8 mouse cellular contexts compared by ENCODE assay signal in genomic region chr6:53286389-53287037, GRCm38 (mm10). TPM values are rescaled to one million over a fixed set of nuclear protein-coding genes. Genes with fewer than 3 reads are reported as not detected.
DNase-seq lines count a peak whose midpoint lies in the region; ATAC-seq and TF ChIP-seq lines count a peak whose summit lies in the region.

No protein-coding gene starts in this region.

- no peak; the same call in 1 of the 2 replicates for ATAC-seq in forebrain, embryonic 15.5 days (replicated peaks)
- peak; percentile 18 to 24; a peak in 2 of 4 replicates for ATAC-seq in hematopoietic stem cell, adult 5-6 weeks (replicated peaks in 1 of 2; ENCODE audit: insufficient read depth in 1 of 2, low FRiP score in 2 of 2, low TSS enrichment in 1 of 2, low read depth in 1 of 2, poor library complexity in 2 of 2, severe bottlenecking in 2 of 2)
- ATAC-seq in limb, embryonic 14.5 days (ENCODE audit: low FRiP score, low read depth): no peak; the same call in 1 of the 2 replicates
- 0 out of 2 replicates have a peak, but pooled peaks have one; percentile 41 for ATAC-seq in midbrain, postnatal 0 days (ENCODE audit: low FRiP score)

- in situ Hi-C loops in ES-E14 (cut with MboI; ENCODE audit: low sequenced_read_pairs in 2 of 2, unreplicated experiment in 2 of 2): loop anchor here in 1 of 2 experiments (25.0 kb wide), 1 partner anchor 1024 kb away; the partner anchor contains the start of gene Hoxa13

- H3K4me2 ChIP-seq in forebrain, embryonic 15.5 days (replicated peaks): peak overlapping the region; percentile 96
- peak overlapping the region; percentile 84 for H3K4me2 ChIP-seq in limb, embryonic 14.5 days (replicated peaks; ENCODE audit: low read depth, low read length, severe bottlenecking)
- peak overlapping the region; percentile 96 for H3K4me2 ChIP-seq in midbrain, postnatal 0 days (ENCODE audit: low read depth, low read length, poor library complexity, severe bottlenecking)

- no peak for TF ChIP-seq CTCF in midbrain, postnatal 0 days (IDR thresholded peaks at IDR 0.05)

- H3K9me3 ChIP-seq in ES-E14 (ENCODE audit: control insufficient read depth, insufficient read depth, low read depth, low read length): no peaks in the 10 kb centered on the region
- H3K9me3 ChIP-seq in forebrain, embryonic 15.5 days: no peaks in the 10 kb centered on the region
- no peaks in the 10 kb centered on the region for H3K9me3 ChIP-seq in limb, embryonic 14.5 days (ENCODE audit: control insufficient read depth, low read length)
- H3K9me3 ChIP-seq in midbrain, postnatal 0 days (ENCODE audit: low read length): no peaks in the 10 kb centered on the region

- H3K9ac ChIP-seq in ES-E14 (ENCODE audit: insufficient read depth, low read depth, low read length, poor library complexity, severe bottlenecking): no peak overlapping the region
- H3K9ac ChIP-seq in forebrain, embryonic 15.5 days (replicated peaks): peak overlapping the region; percentile 59; the same call in 1 of the 2 replicates
- H3K9ac ChIP-seq in limb, embryonic 14.5 days (ENCODE audit: low read depth, low read length, severe bottlenecking): peak overlapping the region; percentile 87
- no peak overlapping the region for H3K9ac ChIP-seq in midbrain, postnatal 0 days (replicated peaks; ENCODE audit: low read length, poor library complexity, severe bottlenecking)

- no peaks in the 10 kb centered on the region for H3K36me3 ChIP-seq in ES-E14 (ENCODE audit: control insufficient read depth, insufficient read depth, low read length, poor library complexity, severe bottlenecking)
- no peaks in the 10 kb centered on the region for H3K36me3 ChIP-seq in forebrain, embryonic 15.5 days
- H3K36me3 ChIP-seq in limb, embryonic 14.5 days (ENCODE audit: control insufficient read depth, insufficient read depth, low read length): no peaks in the 10 kb centered on the region
- H3K36me3 ChIP-seq in midbrain, postnatal 0 days (ENCODE audit: insufficient read depth, low read length): no peaks in the 10 kb centered on the region

- peak overlapping the region; percentile 50 to 78 for H3K4me3 ChIP-seq in ES-E14 (ENCODE audit: insufficient read depth in 1 of 2, low read depth in 1 of 2, low read length in 2 of 2, poor library complexity in 1 of 2, severe bottlenecking in 1 of 2)
- peak overlapping the region; percentile 56 for H3K4me3 ChIP-seq in forebrain, embryonic 15.5 days
- peak overlapping the region; percentile 80 for H3K4me3 ChIP-seq in limb, embryonic 14.5 days (replicated peaks; ENCODE audit: low read length)
- peak overlapping the region; percentile 37 for H3K4me3 ChIP-seq in midbrain, postnatal 0 days (ENCODE audit: low read depth, low read length)

- peak; percentile 1 for DNase-seq in ES-E14 (ENCODE audit: low read depth, low spot score)
- peak; percentile 70 for DNase-seq in cerebellum, adult 11 months
- DNase-seq in limb, embryonic 14.5 days (ENCODE audit: low spot score): no peak
- DNase-seq in midbrain, postnatal 0 days (ENCODE audit: low spot score): peak; percentile 19
- DNase-seq in B cell, adult 2 months: no peak
- DNase-seq in frontal cortex, postnatal 14 days (ENCODE audit: low spot score in 2 of 2): no peak

- no peak overlapping the region for H3K27ac ChIP-seq in ES-E14 (ENCODE audit: insufficient read depth, low read depth, low read length, poor library complexity, severe bottlenecking)
- no peak overlapping the region for H3K27ac ChIP-seq in forebrain, embryonic 15.5 days (replicated peaks)
- no peak overlapping the region for H3K27ac ChIP-seq in limb, embryonic 14.5 days (replicated peaks; ENCODE audit: low read depth, low read length)
- no peak overlapping the region for H3K27ac ChIP-seq in midbrain, postnatal 0 days (ENCODE audit: low read depth, low read length)

- no peaks in the 10 kb centered on the region for H3K4me1 ChIP-seq in ES-E14 (ENCODE audit: control insufficient read depth in 2 of 2, insufficient read depth in 2 of 2, low read length in 2 of 2, poor library complexity in 1 of 2)
- peaks cover 38% of the 10 kb centered on the region for H3K4me1 ChIP-seq in forebrain, embryonic 15.5 days
- H3K4me1 ChIP-seq in limb, embryonic 14.5 days (ENCODE audit: control insufficient read depth, insufficient read depth, low read length): peaks cover 15% of the 10 kb centered on the region
- H3K4me1 ChIP-seq in midbrain, postnatal 0 days (ENCODE audit: insufficient read depth, low read length): no peaks in the 10 kb centered on the region

- 0 out of 2 replicates have a peak, but pooled peaks cover 9% of the 10 kb centered on the region for H3K27me3 ChIP-seq in forebrain, embryonic 15.5 days
- peaks cover 12% of the 10 kb centered on the region; the same call in 1 of the 2 replicates for H3K27me3 ChIP-seq in limb, embryonic 14.5 days (ENCODE audit: control insufficient read depth, insufficient read depth, low read length)
- peaks cover 69% of the 10 kb centered on the region for H3K27me3 ChIP-seq in midbrain, postnatal 0 days (ENCODE audit: insufficient read depth, low read length)

- 7% methylated on average over 20 of the region's 20 CpGs for WGBS in forebrain, embryonic 15.5 days
- WGBS in limb, embryonic 14.5 days: 5% methylated on average over 20 of the region's 20 CpGs
- WGBS in midbrain, postnatal 0 days: 8% methylated on average over 20 of the region's 20 CpGs

- TF ChIP-seq POLR2A in limb, embryonic 14.5 days (IDR thresholded peaks at IDR 0.05; ENCODE audit: borderline replicate concordance, extremely low read depth, insufficient read depth, insufficient read length): no peak

TF ChIP-seq in ES-E14, 5 proteins besides CTCF, POLR2A, EP300 and RAD21:
- TF ChIP-seq MAFK (IDR thresholded peaks at IDR 0.05; ENCODE audit: insufficient read depth, low read depth, low read length) (no peak), ZNF384 (IDR thresholded peaks at IDR 0.05; ENCODE audit: low read depth, low read length) (no peak), ZC3H11A (IDR thresholded peaks at IDR 0.05; ENCODE audit: borderline replicate concordance, low read depth, low read length) (no peak), HCFC1 (IDR thresholded peaks at IDR 0.05; ENCODE audit: borderline replicate concordance, insufficient read depth, low read length) (no peak), CHD2 (IDR thresholded peaks at IDR 0.05; ENCODE audit: low read depth, low read length) (no peak)

RNA-seq across cellular contexts. Expression of gene Creb5, which starts 0.6 kb away (rescaled TPM):
- total RNA-seq in ES-E14 (2012; rRNA removed): 0.79 and 1.1 TPM in 2 replicates
- 14.5 and 18.3 TPM in 2 replicates for polyA plus RNA-seq in forebrain, embryonic 15.5 days (2015; fragmentation: Nextera tagmentation; extraction: Ambion mirVana)
- total RNA-seq in hematopoietic stem cell, adult 5-6 weeks (2017): 2.9 and 6.3 TPM in 2 replicates
- polyA plus RNA-seq in limb, embryonic 14.5 days (2012; rRNA removed): 20.0 and 27.5 TPM in 2 replicates
- polyA plus RNA-seq in limb, embryonic 14.5 days (2014; fragmentation: Nextera tagmentation; extraction: Ambion mirVana): 46.1 and 61.2 TPM in 2 replicates
- total RNA-seq in midbrain, postnatal 0 days (2014; rRNA removed): 2.3 and 3.2 TPM in 2 replicates
- 1.6 and 1.7 TPM in 2 replicates for polyA plus RNA-seq in midbrain, postnatal 0 days (2015; fragmentation: Nextera tagmentation; extraction: Ambion mirVana)

Comparison
In these comparisons a context has a peak if more than half of its experiments do, and no peak if none do; other contexts are left out.
1. DNase-seq: peak in ES-E14 (single experiment), cerebellum, adult 11 months (single experiment) and midbrain, postnatal 0 days (single experiment); none in limb, embryonic 14.5 days (single experiment), B cell, adult 2 months (0 of 2) and frontal cortex, postnatal 14 days (0 of 2).
2. H3K9ac ChIP-seq: peak in forebrain, embryonic 15.5 days (single experiment) and limb, embryonic 14.5 days (single experiment); none in ES-E14 (single experiment) and midbrain, postnatal 0 days (single experiment).
3. ATAC-seq: peak in hematopoietic stem cell, adult 5-6 weeks (2 of 2) and midbrain, postnatal 0 days (single experiment); none in forebrain, embryonic 15.5 days (single experiment) and limb, embryonic 14.5 days (single experiment).
4. Peak in every context shown above with its lines, with median percentiles within 50 percentile points of each other: H3K4me3 ChIP-seq and H3K4me2 ChIP-seq.